Mouse (Mus musculus) embryo, embryonic 11.5 days (tissue): ENCODE measurements at regions not wholly inside any gene's neighbourhood (a gene's known extent, or its start where the extent isn't known, plus 50 kb on each side); places are given as distances from the start of the nearest gene placed in this dataset.
A peak's percentile ranks its signal among the peaks of the same experiment; 100 is the strongest.

ENCODE experiments used
- DNase-seq: peaks from one replicate; pipeline ENCODE4 v3.0.0-alpha.2; 2012; ENCODE audit warnings: low read depth, low spot score

DNA sequence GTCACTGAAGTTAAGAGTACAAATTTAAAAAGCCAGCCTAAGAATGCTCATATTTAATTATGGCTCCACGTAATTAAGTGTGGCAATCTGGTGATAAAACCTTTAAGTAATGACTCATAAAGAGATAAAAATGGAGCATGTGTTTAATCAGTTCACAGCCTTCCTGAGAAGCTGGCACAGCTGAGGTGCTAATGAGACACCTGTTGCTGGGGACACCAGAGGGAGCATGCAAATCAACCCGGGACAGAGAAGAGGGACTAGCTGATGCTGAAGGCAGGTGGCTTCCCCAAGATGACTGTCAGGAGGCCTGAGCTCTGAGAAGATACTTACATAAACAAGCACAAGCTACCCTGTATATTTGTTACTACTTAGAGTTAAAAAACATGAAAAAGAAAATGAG lies 898.6 kb downstream of the Galc start:
- DNase-seq, result no peak

DNA sequence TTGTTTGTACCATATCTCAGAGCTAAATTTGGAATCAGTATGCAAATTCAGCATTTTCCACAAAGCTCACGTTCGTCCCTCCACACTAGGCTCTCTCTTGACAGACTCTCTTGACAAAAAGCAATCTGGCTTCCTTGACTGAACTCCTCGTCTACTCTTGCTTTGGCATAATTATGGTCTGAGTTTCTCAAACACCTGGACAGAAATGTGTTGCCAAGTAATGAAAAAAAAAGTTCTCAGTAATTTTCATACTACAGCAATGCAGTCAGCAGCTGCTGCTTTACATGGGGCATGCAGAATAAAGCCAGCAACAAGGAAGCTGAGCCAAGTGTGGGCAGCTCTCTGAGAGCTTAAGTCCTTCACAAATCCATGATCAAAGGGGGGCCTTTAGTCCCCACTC lies 932.7 kb downstream of the Galc start:
- DNase-seq, result no peak

DNA sequence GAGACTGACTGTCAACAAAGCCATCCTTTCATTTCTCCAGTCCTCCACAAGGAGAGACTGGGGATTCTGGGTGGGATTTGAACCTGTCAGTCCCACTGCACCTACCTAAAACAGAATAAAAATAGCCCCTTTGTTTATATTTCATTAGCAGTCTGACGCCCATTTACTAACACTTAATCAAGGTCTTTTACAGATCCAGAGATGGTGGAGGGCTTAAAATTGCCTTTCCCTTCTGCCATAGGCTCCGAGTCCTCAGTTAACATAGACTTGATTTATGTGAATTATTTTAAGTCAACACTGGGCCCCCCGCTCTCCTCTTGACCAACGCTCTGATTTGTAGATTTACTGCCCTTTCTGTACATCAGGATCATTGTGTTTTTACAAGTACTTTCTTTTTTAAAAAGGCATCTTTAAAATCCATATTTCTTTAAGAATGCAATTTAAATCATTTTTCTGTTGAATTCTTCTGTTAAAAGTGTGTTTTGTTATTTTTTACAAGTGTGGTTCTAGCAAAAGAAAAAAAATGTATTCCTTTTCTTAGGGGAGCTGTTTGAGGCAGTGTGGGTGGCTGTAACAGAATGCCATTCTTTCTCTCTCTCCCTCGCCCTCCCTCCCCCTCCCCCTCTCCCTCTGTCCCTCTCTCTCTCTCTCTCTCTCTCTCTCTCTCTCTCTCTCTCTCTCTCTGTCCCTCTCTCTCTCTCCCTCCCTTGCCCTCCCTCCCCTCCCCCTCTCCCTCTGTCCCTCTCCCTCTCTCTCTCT lies 946.8 kb downstream of the Galc start:
- no peak for DNase-seq

DNA sequence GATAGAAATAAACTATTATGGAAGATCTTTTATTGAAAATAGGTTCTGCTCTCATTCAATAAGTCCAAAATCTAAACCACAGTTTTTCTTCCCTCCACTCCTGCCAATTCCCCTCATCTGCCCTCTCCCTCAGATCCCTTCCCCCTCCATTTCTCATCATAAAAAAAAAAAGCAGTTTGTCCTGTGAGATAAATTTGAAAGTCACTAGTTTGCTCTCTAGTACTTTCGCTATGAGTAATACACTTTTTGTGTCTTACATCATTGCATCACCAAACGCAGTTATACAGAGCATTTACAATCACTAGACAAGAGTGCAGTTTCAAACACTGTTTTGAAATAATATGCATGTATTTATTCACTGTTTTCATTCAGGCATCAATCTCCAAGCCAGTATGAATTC lies 980.5 kb downstream of the Galc start:
- no peak for DNase-seq

DNA sequence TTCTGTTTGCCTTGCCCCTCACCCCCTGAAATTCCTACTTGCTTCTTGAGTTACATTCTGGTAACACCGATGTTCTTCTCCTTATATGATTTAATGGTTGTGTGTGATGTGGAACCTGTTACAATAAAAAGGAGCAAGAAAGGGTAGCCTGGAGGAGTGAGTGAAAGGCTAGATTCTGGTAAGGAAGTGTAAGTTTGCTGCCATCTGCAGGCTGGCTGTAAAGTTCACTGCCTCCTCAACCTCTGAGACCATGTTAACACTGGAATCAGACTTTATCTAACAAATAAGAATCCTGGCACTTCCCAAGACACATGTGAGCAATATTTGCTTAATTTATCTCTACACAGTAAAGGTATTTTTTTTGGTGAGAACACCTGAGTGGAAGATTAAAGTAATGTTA lies 980.9 kb downstream of the Galc start:
- peak; percentile 13 for DNase-seq
